Mouse (Mus musculus) hematopoietic multipotent progenitor cell, adult 10-12 weeks (in vitro differentiated cells): ENCODE data around the gene Ccdc122. TPM values are rescaled to one million over a fixed set of nuclear protein-coding genes. Genes with fewer than 3 reads are reported as not detected.

ENCODE experiments used
- polyA plus RNA-seq: library from polyadenylated mRNA; stranded (reverse); fragments of >175 nt; gene quantifications from 2 replicates; pipeline ENCODE4 v1.2.3, GENCODE M21; 2012; ENCODE audit warnings: low replicate concordance

Ccdc122 gene
- 1.4 and 2.1 TPM in 2 replicates for polyA plus RNA-seq

DNA sequence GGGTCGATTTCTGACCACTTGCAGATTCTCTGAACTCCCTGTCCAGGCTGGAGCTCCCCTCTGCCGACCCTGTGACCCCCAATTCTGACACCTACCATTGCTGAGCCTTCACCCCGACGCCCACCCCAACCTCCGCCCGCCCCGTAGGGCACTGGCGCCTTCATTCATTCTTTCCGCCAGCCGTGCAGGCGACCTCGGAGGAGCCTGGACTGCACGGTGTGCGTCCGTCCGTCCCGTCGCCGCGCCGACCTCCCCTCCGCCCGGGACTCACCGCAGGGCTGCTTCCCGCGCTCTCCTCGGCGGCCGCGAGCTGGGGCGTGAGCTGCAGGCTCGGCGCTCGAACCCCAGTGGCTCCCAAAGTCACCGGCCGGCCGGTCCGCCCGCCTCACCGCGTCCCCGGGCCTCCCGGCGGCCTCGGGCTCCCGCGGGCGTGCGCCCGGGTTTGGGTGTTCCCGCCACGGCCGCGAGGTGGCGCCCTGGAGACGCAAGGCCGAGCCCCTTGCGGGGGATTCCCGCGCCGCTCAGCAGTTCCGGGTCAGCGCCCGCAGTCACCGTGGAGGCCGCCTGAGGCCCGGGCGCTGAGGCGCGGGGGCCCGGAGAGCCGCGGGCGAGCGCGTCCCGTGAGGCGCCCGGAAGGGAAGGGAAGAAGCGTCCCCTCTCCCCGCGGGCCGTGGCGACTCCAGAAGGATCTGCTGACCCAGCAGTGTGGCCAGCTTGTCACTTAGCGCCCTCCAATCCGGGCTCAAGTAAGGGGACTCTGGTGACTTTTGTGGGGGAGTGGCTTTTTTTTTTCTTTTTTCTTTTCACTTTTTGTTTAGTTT, at the start of gene Ccdc122, which contains the start of gene Lacc1:
TSS of gene Ccdc122 (plus strand) at position 547 of the 821 bp plus-strand sequence.
TSS of gene Lacc1 (minus strand) at position 679 of the 821 bp plus-strand sequence.

DNA sequence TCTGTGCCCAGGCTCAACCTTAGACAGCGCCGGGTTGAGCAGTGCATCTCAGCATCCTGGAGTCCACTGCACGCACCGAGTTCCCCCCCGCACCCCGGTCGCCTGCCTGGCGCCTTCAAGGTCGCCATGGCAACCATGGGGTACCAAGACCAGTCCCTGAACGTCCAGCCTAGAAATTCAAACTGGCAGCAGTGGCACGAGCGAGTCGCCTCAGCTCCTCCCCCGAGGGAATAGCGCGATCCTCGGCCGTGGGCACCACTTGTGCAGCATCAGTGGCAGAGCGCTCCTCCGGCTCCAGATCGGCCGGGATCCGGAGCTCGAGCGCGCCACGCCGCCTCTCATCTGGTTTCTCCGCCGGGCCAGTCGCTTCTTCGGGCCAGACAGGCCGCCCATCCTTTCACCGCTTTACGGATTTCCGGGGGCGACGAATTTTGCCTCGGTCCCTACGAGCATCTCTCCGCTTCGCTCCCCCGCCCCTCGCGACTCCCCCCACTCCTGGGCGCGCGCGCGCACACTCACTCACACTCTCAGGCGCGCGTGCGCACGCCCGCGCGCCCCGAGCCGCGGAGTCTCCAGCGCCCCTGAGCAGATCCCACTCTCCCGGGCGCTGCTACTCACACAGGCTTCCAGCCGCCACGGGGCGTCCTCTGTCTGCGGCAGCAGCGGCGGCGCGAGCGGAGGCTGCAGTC, 119.8 kb downstream of the Ccdc122 start, which contains the start of gene Enox1:
TSS of gene Enox1 (plus strand) at position 542 of the 689 bp plus-strand sequence.

Other genes starting within 250 kb of the Ccdc122 start
- 4.2 and 12.6 TPM in 2 replicates for gene Lacc1, start 132 bp downstream of the Ccdc122 start, polyA plus RNA-seq
- 0.08 TPM in 1 of 2 replicates, not detected in the other for gene Enox1, start 120.0 kb downstream of the Ccdc122 start, polyA plus RNA-seq